ENCODE assay signal across 8 mouse cellular contexts in genomic region chr11:6658271-6658670, GRCm38 (mm10). TPM values are rescaled to one million over a fixed set of nuclear protein-coding genes. Genes with fewer than 3 reads are reported as not detected.
A peak's percentile ranks its signal among the peaks of the same experiment; 100 is the strongest.
DNase-seq lines count a peak whose midpoint lies in the region; ATAC-seq and TF ChIP-seq lines count a peak whose summit lies in the region.

Gene Ramp3, plus strand, starts transcription at chr11:6658521.

- peaks cover 25% of the 10 kb centered on the region for H3K27me3 ChIP-seq in hindbrain, embryonic 10.5 days (ENCODE audit: insufficient read depth, poor library complexity, severe bottlenecking)
- peaks cover 20% of the 10 kb centered on the region for H3K27me3 ChIP-seq in limb, embryonic 13.5 days
- H3K27me3 ChIP-seq in neural tube, embryonic 11.5 days (ENCODE audit: control insufficient read depth, insufficient read depth, low read length), result no peaks in the 10 kb centered on the region

- peak within 1 kb of the TSS; percentile 60 for H3K9ac ChIP-seq in limb, embryonic 13.5 days
- H3K9ac ChIP-seq in neural tube, embryonic 11.5 days (ENCODE audit: low read length), result peak within 1 kb of the TSS; percentile 57; the same call in 1 of the 2 replicates

- no peak for DNase-seq in gastrocnemius, adult 2 months
- no peak for DNase-seq in gastrocnemius, adult 18-20 months (ENCODE audit: low spot score)
- peak; percentile 27 to 76 for DNase-seq in adrenal gland, adult (ENCODE audit: inconsistent age in 2 of 2, low spot score in 1 of 2)
- DNase-seq in embryo, embryonic 10.5 days (ENCODE audit: low spot score), result peak; percentile 87
- peak; percentile 75 for DNase-seq in hindbrain, embryonic 10.5 days (ENCODE audit: low spot score)
- DNase-seq in neural tube, embryonic 11.5 days (ENCODE audit: low spot score), result peak; percentile 82
- DNase-seq in urinary bladder, postnatal 14 days (ENCODE audit: low spot score), result no peak

- no peaks in the 10 kb centered on the region for H3K9me3 ChIP-seq in hindbrain, embryonic 10.5 days
- H3K9me3 ChIP-seq in limb, embryonic 13.5 days, result no peaks in the 10 kb centered on the region
- no peaks in the 10 kb centered on the region for H3K9me3 ChIP-seq in neural tube, embryonic 11.5 days (ENCODE audit: control insufficient read depth, low read length)

- under 1% methylated on average over 18 of the region's 18 CpGs for WGBS in hindbrain, embryonic 10.5 days
- under 1% methylated on average over 18 of the region's 18 CpGs for WGBS in limb, embryonic 13.5 days
- WGBS in neural tube, embryonic 11.5 days, result under 1% methylated on average over 18 of the region's 18 CpGs

- intact Hi-C loops in gastrocnemius, adult 2 months (cut with DNase I), result loop anchor here (5.0 kb wide), 1 partner anchor 504 kb away; no protein-coding TSS in a partner anchor

- H3K27ac ChIP-seq in gastrocnemius, adult 2 months, result no peak within 1 kb of the TSS
- H3K27ac ChIP-seq in hindbrain, embryonic 10.5 days, result peak within 1 kb of the TSS; percentile 69
- no peak within 1 kb of the TSS for H3K27ac ChIP-seq in limb, embryonic 13.5 days
- H3K27ac ChIP-seq in neural tube, embryonic 11.5 days (ENCODE audit: low read depth, low read length), result no peak within 1 kb of the TSS

- peaks cover 49% of the 10 kb centered on the region for H3K4me1 ChIP-seq in hindbrain, embryonic 10.5 days (replicated peaks)
- H3K4me1 ChIP-seq in limb, embryonic 13.5 days, result peaks cover 3% of the 10 kb centered on the region; the same call in 1 of the 2 replicates
- H3K4me1 ChIP-seq in neural tube, embryonic 11.5 days (ENCODE audit: control insufficient read depth, insufficient read depth, low read length), result 0 out of 2 replicates have a peak, but pooled peaks cover 10% of the 10 kb centered on the region

- ATAC-seq in limb, embryonic 13.5 days (ENCODE audit: low FRiP score, low read depth), result peak; percentile 81
- peak; percentile 81 for ATAC-seq in neural tube, embryonic 11.5 days (ENCODE audit: insufficient read depth, low FRiP score, low TSS enrichment)

- TF ChIP-seq CTCF in gastrocnemius, adult 2 months (IDR thresholded peaks at IDR 0.05), result no peak

- peak within 1 kb of the TSS; percentile 74 for H3K4me2 ChIP-seq in limb, embryonic 13.5 days (replicated peaks)
- peak within 1 kb of the TSS; percentile 62 for H3K4me2 ChIP-seq in neural tube, embryonic 11.5 days (ENCODE audit: low read depth)

- H3K36me3 ChIP-seq in hindbrain, embryonic 10.5 days, result no peaks in the 10 kb centered on the region
- no peaks in the 10 kb centered on the region for H3K36me3 ChIP-seq in limb, embryonic 13.5 days
- no peaks in the 10 kb centered on the region for H3K36me3 ChIP-seq in neural tube, embryonic 11.5 days (ENCODE audit: control insufficient read depth, insufficient read depth, low read length)

- peak within 1 kb of the TSS; percentile 68 for H3K4me3 ChIP-seq in gastrocnemius, adult 2 months
- peak within 1 kb of the TSS; percentile 58 for H3K4me3 ChIP-seq in hindbrain, embryonic 10.5 days
- H3K4me3 ChIP-seq in limb, embryonic 13.5 days, result peak within 1 kb of the TSS; percentile 45
- H3K4me3 ChIP-seq in neural tube, embryonic 11.5 days (ENCODE audit: low read depth, low read length), result peak within 1 kb of the TSS; percentile 34

RNA-seq across cellular contexts. Expression of gene Ramp3, which starts in this region (rescaled TPM):
- total RNA-seq in gastrocnemius, adult 2 months (2021), result 1 to 10 TPM in 1 of 2 experiments, under 1 TPM in 1; 0.46 to 1.2 TPM
- total RNA-seq in gastrocnemius, adult 18-20 months (2021), result 1 to 10 TPM in 1 of 2 experiments, under 1 TPM in 1; 0.48 to 1.1 TPM
- polyA plus RNA-seq in hindbrain, embryonic 10.5 days (2016; fragmentation: Nextera tagmentation; extraction: Ambion mirVana), result 5.7 and 5.8 TPM in 2 replicates
- polyA plus RNA-seq in limb, embryonic 13.5 days (2015; fragmentation: Nextera tagmentation; extraction: Ambion mirVana), result 5.5 and 7.8 TPM in 2 replicates
- polyA plus RNA-seq in neural tube, embryonic 11.5 days (2014; fragmentation: Nextera tagmentation; extraction: Ambion mirVana), result 9.3 and 11.8 TPM in 2 replicates

Comparison
In these comparisons a context has a peak if more than half of its experiments do, and no peak if none do; other contexts are left out.
1. DNase-seq: peak in adrenal gland, adult (2 of 2), embryo, embryonic 10.5 days (single experiment), hindbrain, embryonic 10.5 days (single experiment) and neural tube, embryonic 11.5 days (single experiment); none in gastrocnemius, adult 2 months (single experiment), gastrocnemius, adult 18-20 months (single experiment) and urinary bladder, postnatal 14 days (single experiment).
2. Peak in every context shown above with its lines, with median percentiles within 50 percentile points of each other: H3K4me3 ChIP-seq.